Mouse (Mus musculus): ENCODE measurements around the gene Plekha8. TPM values are rescaled to one million over a fixed set of nuclear protein-coding genes. Genes with fewer than 3 reads are reported as not detected.

The Plekha8 gene
- polyA plus RNA-seq, 1 experiment from 2014 or later: 16.8 TPM

- Histone ChIP-seq H3K4me1 (replicated peaks; ENCODE audit: control insufficient read depth, insufficient read depth, low read length) (no peaks in the 10 kb centered on the region), H3K27ac (ENCODE audit: low read depth, low read length) (no peak overlapping the region), H3K36me3 (ENCODE audit: control insufficient read depth, insufficient read depth, low read length) (no peaks in the 10 kb centered on the region), H3K9ac (ENCODE audit: low read depth, low read length) (no peak overlapping the region), H3K4me2 (replicated peaks; ENCODE audit: low read depth, low read length) (no peak overlapping the region), H3K27me3 (ENCODE audit: control insufficient read depth, insufficient read depth, low read length) (no peaks in the 10 kb centered on the region), H3K9me3 (ENCODE audit: control insufficient read depth, low read length) (no peaks in the 10 kb centered on the region), H3K4me3 (ENCODE audit: low read depth, low read length) (no peak overlapping the region)
- DNase-seq (ENCODE audit: low spot score) (no peak), ATAC-seq (ENCODE audit: low FRiP score) (no peak)
- 92% methylated on average over 4 of the region's 4 CpGs for WGBS
Measured at GRCm38 (mm10) chr6:54643181-54643580, 48.3 kb downstream of the Plekha8 start.

GRCm38 (mm10) chr6:54655471-54656095 lies 60.7 kb downstream of the Plekha8 start:
- no peaks in the 10 kb centered on the region for H3K36me3 ChIP-seq (ENCODE audit: control insufficient read depth, insufficient read depth, low read length)
- H3K4me2 ChIP-seq (replicated peaks; ENCODE audit: low read depth, low read length): no peak overlapping the region
- no peaks in the 10 kb centered on the region for H3K9me3 ChIP-seq (ENCODE audit: control insufficient read depth, low read length)
- H3K9ac ChIP-seq (ENCODE audit: low read depth, low read length): no peak overlapping the region
- no peaks in the 10 kb centered on the region for H3K4me1 ChIP-seq (replicated peaks; ENCODE audit: control insufficient read depth, insufficient read depth, low read length)
- 83% methylated on average over 11 of the region's 11 CpGs for WGBS
- ATAC-seq (ENCODE audit: low FRiP score) (no peak), DNase-seq (ENCODE audit: low spot score) (no peak)
- no peak overlapping the region for H3K4me3 ChIP-seq (ENCODE audit: low read depth, low read length)
- H3K27me3 ChIP-seq (ENCODE audit: control insufficient read depth, insufficient read depth, low read length): no peaks in the 10 kb centered on the region
- H3K27ac ChIP-seq (ENCODE audit: low read depth, low read length): no peak overlapping the region

GRCm38 (mm10) chr6:54657861-54658260 lies 63.0 kb downstream of the Plekha8 start:
- Histone ChIP-seq H3K9ac (ENCODE audit: low read depth, low read length) (no peak overlapping the region), H3K27me3 (ENCODE audit: control insufficient read depth, insufficient read depth, low read length) (no peaks in the 10 kb centered on the region), H3K4me1 (replicated peaks; ENCODE audit: control insufficient read depth, insufficient read depth, low read length) (no peaks in the 10 kb centered on the region), H3K36me3 (ENCODE audit: control insufficient read depth, insufficient read depth, low read length) (no peaks in the 10 kb centered on the region), H3K4me2 (replicated peaks; ENCODE audit: low read depth, low read length) (no peak overlapping the region), H3K4me3 (ENCODE audit: low read depth, low read length) (no peak overlapping the region), H3K9me3 (ENCODE audit: control insufficient read depth, low read length) (no peaks in the 10 kb centered on the region), H3K27ac (ENCODE audit: low read depth, low read length) (no peak overlapping the region)
- DNase-seq (ENCODE audit: low spot score): no peak
- 93% methylated on average over 6 of the region's 6 CpGs for WGBS
- no peak for ATAC-seq (ENCODE audit: low FRiP score)

- Histone ChIP-seq H3K27me3 (ENCODE audit: control insufficient read depth, insufficient read depth, low read length) (no peaks in the 10 kb centered on the region), H3K36me3 (ENCODE audit: control insufficient read depth, insufficient read depth, low read length) (no peaks in the 10 kb centered on the region), H3K4me2 (replicated peaks; ENCODE audit: low read depth, low read length) (no peak overlapping the region), H3K4me3 (ENCODE audit: low read depth, low read length) (no peak overlapping the region), H3K4me1 (replicated peaks; ENCODE audit: control insufficient read depth, insufficient read depth, low read length) (no peaks in the 10 kb centered on the region), H3K27ac (ENCODE audit: low read depth, low read length) (no peak overlapping the region), H3K9me3 (ENCODE audit: control insufficient read depth, low read length) (no peaks in the 10 kb centered on the region), H3K9ac (ENCODE audit: low read depth, low read length) (no peak overlapping the region)
- ATAC-seq (ENCODE audit: low FRiP score) (no peak), DNase-seq (ENCODE audit: low spot score) (no peak)
- 91% methylated on average over 6 of the region's 6 CpGs for WGBS
Measured at GRCm38 (mm10) chr6:54669868-54670267, 75.0 kb downstream of the Plekha8 start.

GRCm38 (mm10) chr6:54672901-54673300 lies 78.0 kb downstream of the Plekha8 start:
- Histone ChIP-seq H3K27ac (ENCODE audit: low read depth, low read length) (no peak overlapping the region), H3K4me3 (ENCODE audit: low read depth, low read length) (no peak overlapping the region), H3K4me2 (replicated peaks; ENCODE audit: low read depth, low read length) (no peak overlapping the region), H3K4me1 (replicated peaks; ENCODE audit: control insufficient read depth, insufficient read depth, low read length) (no peaks in the 10 kb centered on the region), H3K36me3 (ENCODE audit: control insufficient read depth, insufficient read depth, low read length) (no peaks in the 10 kb centered on the region), H3K27me3 (ENCODE audit: control insufficient read depth, insufficient read depth, low read length) (no peaks in the 10 kb centered on the region), H3K9ac (ENCODE audit: low read depth, low read length) (no peak overlapping the region), H3K9me3 (ENCODE audit: control insufficient read depth, low read length) (no peaks in the 10 kb centered on the region)
- WGBS: 44% methylated on average over 5 of the region's 5 CpGs
- ATAC-seq (ENCODE audit: low FRiP score): no peak
- no peak for DNase-seq (ENCODE audit: low spot score)

GRCm38 (mm10) chr6:54679686-54680085 lies 84.8 kb downstream of the Plekha8 start:
- Histone ChIP-seq H3K9me3 (ENCODE audit: control insufficient read depth, low read length) (no peaks in the 10 kb centered on the region), H3K27ac (ENCODE audit: low read depth, low read length) (no peak overlapping the region), H3K4me1 (replicated peaks; ENCODE audit: control insufficient read depth, insufficient read depth, low read length) (no peaks in the 10 kb centered on the region), H3K36me3 (ENCODE audit: control insufficient read depth, insufficient read depth, low read length) (no peaks in the 10 kb centered on the region), H3K4me2 (replicated peaks; ENCODE audit: low read depth, low read length) (no peak overlapping the region), H3K4me3 (ENCODE audit: low read depth, low read length) (no peak overlapping the region), H3K27me3 (ENCODE audit: control insufficient read depth, insufficient read depth, low read length) (peaks cover 2% of the 10 kb centered on the region; the same call in 1 of the 2 replicates), H3K9ac (ENCODE audit: low read depth, low read length) (no peak overlapping the region)
- no peak for DNase-seq (ENCODE audit: low spot score)
- no peak for ATAC-seq (ENCODE audit: low FRiP score)
- WGBS: 83% methylated on average over 5 of the region's 5 CpGs

GRCm38 (mm10) chr6:54680891-54681745 lies 86.2 kb downstream of the Plekha8 start, which contains the start of gene Mturn:
Gene Mturn (plus strand): TSS chr6:54681624.
- Histone ChIP-seq H3K9me3 (ENCODE audit: control insufficient read depth, low read length) (no peaks in the 10 kb centered on the region), H3K27ac (ENCODE audit: low read depth, low read length) (peak within 1 kb of the TSS; percentile 62; the same call in 1 of the 2 replicates), H3K4me3 (ENCODE audit: low read depth, low read length) (peak within 1 kb of the TSS; percentile 90), H3K4me1 (replicated peaks; ENCODE audit: control insufficient read depth, insufficient read depth, low read length) (no peaks in the 10 kb centered on the region), H3K4me2 (replicated peaks; ENCODE audit: low read depth, low read length) (peak within 1 kb of the TSS; percentile 91), H3K36me3 (ENCODE audit: control insufficient read depth, insufficient read depth, low read length) (no peaks in the 10 kb centered on the region), H3K27me3 (ENCODE audit: control insufficient read depth, insufficient read depth, low read length) (peaks cover 2% of the 10 kb centered on the region; the same call in 1 of the 2 replicates), H3K9ac (ENCODE audit: low read depth, low read length) (peak within 1 kb of the TSS; percentile 76)
- DNase-seq (ENCODE audit: low spot score): peak; percentile 98
- 8% methylated on average over 34 of the region's 48 CpGs for WGBS
- ATAC-seq (ENCODE audit: low FRiP score): peak; percentile 97

- Histone ChIP-seq H3K4me2 (replicated peaks; ENCODE audit: low read depth, low read length) (peak overlapping the region; percentile 91), H3K36me3 (ENCODE audit: control insufficient read depth, insufficient read depth, low read length) (no peaks in the 10 kb centered on the region), H3K27ac (ENCODE audit: low read depth, low read length) (peak overlapping the region; percentile 62; the same call in 1 of the 2 replicates), H3K4me3 (ENCODE audit: low read depth, low read length) (peak overlapping the region; percentile 90), H3K9me3 (ENCODE audit: control insufficient read depth, low read length) (no peaks in the 10 kb centered on the region), H3K4me1 (replicated peaks; ENCODE audit: control insufficient read depth, insufficient read depth, low read length) (no peaks in the 10 kb centered on the region), H3K27me3 (ENCODE audit: control insufficient read depth, insufficient read depth, low read length) (peaks cover 2% of the 10 kb centered on the region; the same call in 1 of the 2 replicates), H3K9ac (ENCODE audit: low read depth, low read length) (peak overlapping the region; percentile 76)
- ATAC-seq (ENCODE audit: low FRiP score) (peak; percentile 85), DNase-seq (ENCODE audit: low spot score) (peak; percentile 70)
- WGBS: under 1% methylated on average over 61 of the region's 61 CpGs
Measured at GRCm38 (mm10) chr6:54681746-54682428, 87.0 kb downstream of the Plekha8 start.

Data from hindbrain, embryonic 11.5 days (tissue).